Mouse (Mus musculus) heart, adult 2 months (tissue): ENCODE measurements at regions not wholly inside any gene's neighbourhood (a gene's known extent, or its start where the extent isn't known, plus 50 kb on each side); places are given as distances from the start of the nearest gene placed in this dataset.

ENCODE experiments used
- DNase-seq, 2 experiments: peaks; one replicate each; pipeline ENCODE4 v3.0.0; 2021
- H3K27ac ChIP-seq: fragments of 200-600 bp; 2 replicates; pipeline ENCODE4 v1.8.1; 2022
- H3K27me3 ChIP-seq: fragments of 200-500 bp; 2 replicates; pipeline ENCODE4 v1.6.1; 2012; ENCODE audit warnings: mild to moderate bottlenecking, low read length, inconsistent platforms, mixed read lengths; ENCODE audit not compliant: control insufficient read depth, insufficient read depth
- H3K36me3 ChIP-seq: fragments of 200-500 bp; 2 replicates; pipeline ENCODE4 v1.6.1; 2012; ENCODE audit warnings: low read length, inconsistent platforms; ENCODE audit not compliant: control insufficient read depth, insufficient read depth
- H3K4me1 ChIP-seq: fragments of 200-500 bp; 2 replicates; pipeline ENCODE4 v1.6.1; 2011; ENCODE audit warnings: low read length; ENCODE audit not compliant: control insufficient read depth, insufficient read depth
- H3K4me3 ChIP-seq: fragments of 200-600 bp; 2 replicates; pipeline ENCODE4 v1.8.1; 2022
- H3K79me2 ChIP-seq: fragments of 200-500 bp; replicated peaks from 2 replicates; pipeline ENCODE4 v1.6.1; 2012; ENCODE audit warnings: mild to moderate bottlenecking, inconsistent platforms, low read length, moderate library complexity, mixed read lengths; ENCODE audit not compliant: control insufficient read depth, insufficient read depth
- H3K9ac ChIP-seq: fragments of 200-500 bp; 2 replicates; pipeline ENCODE4 v1.6.1; 2012; ENCODE audit warnings: low read depth, mild to moderate bottlenecking, control low read depth, inconsistent platforms, low read length, mixed read lengths
- CTCF ChIP-seq: fragments of 200-600 bp; IDR thresholded peaks from 2 replicates; pipeline ENCODE4 v1.8.1; 2022; ENCODE audit warnings: antibody characterized with exemption, mild to moderate bottlenecking, moderate library complexity
- EP300 ChIP-seq: fragments of 200-500 bp; IDR thresholded peaks from 2 replicates; pipeline ENCODE4 v1.6.1; 2011; ENCODE audit warnings: low read depth, low read length, control low read depth; ENCODE audit not compliant: insufficient read depth
- POLR2A ChIP-seq: fragments of 200-500 bp; IDR thresholded peaks from 2 replicates; pipeline ENCODE4 v1.6.1; 2011; ENCODE audit warnings: mild to moderate bottlenecking, low read depth, low read length, control low read depth; ENCODE audit not compliant: insufficient read depth
- WGBS: fragments of 180-500 bp; shearing (Covaris S2); methylation state at CpG from one replicate; pipeline ENCODE4 v1.1.7; 2018; 5-methylcytosine and 5-hydroxymethylcytosine counted together
- intact Hi-C: fragments of 180-260 bp; cut with DNase I; formaldehyde crosslinking; loops from one replicate; pipeline ENCODE4 v1.15.1; 2025

DNA sequence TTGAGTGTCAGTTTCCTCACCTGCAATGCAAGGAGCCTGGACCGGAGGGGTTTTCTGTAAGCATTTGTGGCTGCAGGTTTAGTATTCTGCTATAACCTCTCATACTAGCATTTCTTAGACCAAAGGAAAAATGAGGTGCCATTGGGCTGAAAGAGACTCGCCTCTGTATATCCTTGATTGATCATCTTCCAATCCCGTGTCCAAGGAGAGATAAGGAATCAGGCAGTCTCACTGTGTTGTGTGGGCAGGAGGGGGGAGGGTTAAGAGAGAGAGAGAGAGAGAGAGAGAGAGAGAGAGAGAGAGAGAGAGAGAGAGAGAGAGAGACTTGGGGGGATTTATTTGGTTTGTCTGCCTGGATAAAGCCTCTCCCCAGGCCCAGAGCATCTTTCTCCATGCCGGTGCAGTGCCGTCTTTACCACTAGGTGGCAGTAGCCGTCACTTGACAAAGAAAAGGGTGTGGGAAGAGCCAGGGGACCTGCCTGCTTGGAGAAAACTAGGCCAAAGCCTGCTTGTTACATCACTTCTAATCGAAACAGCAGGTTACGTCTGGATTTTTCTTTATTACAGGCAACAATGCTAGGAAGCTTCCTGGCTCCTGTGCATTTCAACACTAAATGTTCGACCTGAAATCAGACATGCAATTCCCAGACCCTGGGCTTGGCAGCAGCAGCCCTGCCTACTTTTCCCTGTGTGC, 56.1 kb upstream of the Ces5a start:
- Histone ChIP-seq H3K9ac (no peak overlapping the region), H3K27me3 (no peaks in the 10 kb centered on the region), H3K4me3 (no peak overlapping the region), H3K79me2 (no peaks in the 10 kb centered on the region), H3K36me3 (no peaks in the 10 kb centered on the region), H3K4me1 (no peaks in the 10 kb centered on the region), H3K27ac (no peak overlapping the region)
- peak; percentile 76 to 85 for DNase-seq
- 33% methylated on average over 9 of the region's 9 CpGs for WGBS
- intact Hi-C loops: loop anchor here (5.0 to 10.0 kb wide), 5 partner anchors 71 to 603 kb away; no protein-coding TSS in a partner anchor
- TF ChIP-seq CTCF: peak; percentile 79
- TF ChIP-seq POLR2A: no peak
- TF ChIP-seq EP300: peak; percentile 74; the same call in 1 of the 2 replicates

DNA sequence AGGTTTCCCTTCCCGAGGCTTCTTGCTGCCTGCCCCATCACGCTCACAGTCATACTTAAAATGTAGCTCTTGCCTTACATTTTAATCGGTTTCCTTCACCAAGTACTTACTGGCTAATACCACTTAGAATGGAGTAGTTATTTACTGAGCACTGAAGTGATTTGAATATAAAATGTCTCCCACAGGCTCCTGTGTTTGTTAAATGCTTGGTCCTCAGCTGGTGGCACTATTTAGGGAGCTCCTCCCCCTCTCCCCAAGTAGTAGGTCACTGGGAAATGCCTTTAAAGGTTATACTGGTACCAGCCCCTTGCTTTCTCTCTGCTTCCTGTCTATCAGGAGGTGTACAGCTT, 56.6 kb upstream of the Ces5a start:
- no peak overlapping the region for H3K9ac ChIP-seq
- TF ChIP-seq POLR2A: no peak
- no peak for TF ChIP-seq EP300
- no peak for TF ChIP-seq CTCF
- 32% methylated on average over 3 of the region's 3 CpGs for WGBS

DNA sequence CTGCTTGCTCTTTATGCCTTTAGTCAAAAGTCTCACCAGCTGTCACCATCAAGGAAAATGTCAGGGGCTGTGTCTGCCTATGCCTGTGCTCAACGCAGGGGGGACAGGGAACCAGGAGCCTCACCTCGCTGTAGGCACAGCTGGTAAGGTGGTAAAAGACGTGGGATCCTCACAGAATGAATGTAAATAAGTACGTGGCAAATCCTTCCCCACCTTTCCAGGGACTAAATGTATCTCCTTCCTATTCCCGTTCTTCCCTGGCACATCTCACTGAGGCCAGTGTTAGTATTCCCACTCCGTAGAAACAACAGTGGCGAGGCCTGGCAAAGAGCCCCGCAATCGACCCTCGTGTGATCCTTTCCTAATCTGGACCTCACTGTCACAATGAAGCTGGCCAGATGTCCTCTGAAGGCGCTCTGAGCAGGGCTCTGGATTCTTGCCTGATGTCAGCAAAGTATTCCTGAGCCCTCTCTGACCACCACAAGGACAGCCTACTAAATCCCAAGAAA, 63.0 kb upstream of the Ces5a start:
- Histone ChIP-seq H3K36me3 (no peaks in the 10 kb centered on the region), H3K27me3 (no peaks in the 10 kb centered on the region), H3K79me2 (no peaks in the 10 kb centered on the region), H3K4me3 (no peak overlapping the region), H3K4me1 (peaks cover 2% of the 10 kb centered on the region), H3K27ac (peak overlapping the region; percentile 31; the same call in 1 of the 2 replicates), H3K9ac (no peak overlapping the region)
- no peak for TF ChIP-seq EP300
- TF ChIP-seq CTCF: no peak
- TF ChIP-seq POLR2A: no peak
- peak; percentile 49 to 54 for DNase-seq
- intact Hi-C loops: loop anchor here (10.0 kb wide), 2 partner anchors 246 to 596 kb away; no protein-coding TSS in a partner anchor
- WGBS: 5% methylated on average over 11 of the region's 11 CpGs

More for the DNA sequence above, 56.6 kb upstream of the Ces5a start:
- H3K27me3 ChIP-seq: no peaks in the 10 kb centered on the region
- H3K4me3 ChIP-seq: no peak overlapping the region
- intact Hi-C loops: loop anchor here (5.0 to 10.0 kb wide), 5 partner anchors 70 to 603 kb away; no protein-coding TSS in a partner anchor
- DNase-seq: no peak
- no peak overlapping the region for H3K27ac ChIP-seq
- H3K4me1 ChIP-seq: no peaks in the 10 kb centered on the region
- H3K79me2 ChIP-seq: no peaks in the 10 kb centered on the region
- no peaks in the 10 kb centered on the region for H3K36me3 ChIP-seq

DNA sequence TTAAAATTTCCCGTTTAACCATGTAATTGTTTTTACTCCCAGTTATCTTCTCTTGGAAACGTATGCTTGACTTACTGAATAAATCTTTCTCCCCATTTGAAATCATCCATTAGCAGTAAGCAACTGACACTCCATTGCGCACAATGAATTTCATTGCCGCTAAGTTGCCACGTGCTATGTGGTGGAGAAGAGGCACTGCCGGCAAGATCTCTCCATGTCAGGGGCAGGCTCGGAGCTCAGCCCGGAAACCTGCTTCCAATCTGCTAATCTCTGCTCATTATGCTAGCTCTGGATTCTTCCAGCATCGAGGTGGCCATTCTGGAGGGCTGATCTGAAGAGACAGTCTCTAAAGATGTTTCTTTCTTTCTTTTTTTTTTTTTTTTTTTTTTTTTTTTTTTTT, 63.7 kb upstream of the Ces5a start:
- intact Hi-C loops: loop anchor here (10.0 kb wide), 2 partner anchors 245 to 595 kb away; no protein-coding TSS in a partner anchor
- DNase-seq: peak in 1 of 2 experiments; percentile 27
- peak overlapping the region; percentile 44; the same call in 1 of the 2 replicates for H3K27ac ChIP-seq
- H3K79me2 ChIP-seq: no peaks in the 10 kb centered on the region
- no peak overlapping the region for H3K4me3 ChIP-seq
- no peak overlapping the region for H3K9ac ChIP-seq
- no peaks in the 10 kb centered on the region for H3K27me3 ChIP-seq
- WGBS: 53% methylated on average over 9 of the region's 9 CpGs
- TF ChIP-seq EP300: no peak
- TF ChIP-seq CTCF: no peak
- TF ChIP-seq POLR2A: no peak
- H3K4me1 ChIP-seq: peaks cover 2% of the 10 kb centered on the region
- no peaks in the 10 kb centered on the region for H3K36me3 ChIP-seq

DNA sequence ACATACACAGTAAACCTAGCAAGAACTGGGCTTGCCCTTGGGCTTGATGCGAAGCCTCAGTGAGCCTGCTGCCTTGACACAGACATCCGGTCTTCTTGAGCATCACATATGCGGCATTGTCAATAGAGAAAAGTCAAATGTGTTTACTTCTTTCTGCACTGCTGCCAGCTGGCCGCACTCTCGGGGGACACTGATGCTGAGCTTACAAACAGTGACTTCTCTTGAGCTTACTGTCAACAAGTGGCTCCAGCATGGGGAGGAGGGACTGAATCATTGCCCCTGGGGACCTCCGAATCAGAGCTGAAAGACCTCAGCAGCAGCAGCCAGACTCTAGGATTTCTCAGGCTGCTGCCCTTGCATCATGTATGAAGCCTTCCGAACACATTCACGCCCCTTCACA, 64.1 kb upstream of the Ces5a start:
- WGBS: 58% methylated on average over 8 of the region's 8 CpGs

More for the DNA sequence above, 64.1 kb upstream of the Ces5a start:
- intact Hi-C loops: loop anchor here (10.0 kb wide), 2 partner anchors 245 to 595 kb away; no protein-coding TSS in a partner anchor
- Histone ChIP-seq H3K27me3 (no peaks in the 10 kb centered on the region), H3K4me3 (no peak overlapping the region), H3K4me1 (peaks cover 2% of the 10 kb centered on the region), H3K36me3 (no peaks in the 10 kb centered on the region), H3K79me2 (no peaks in the 10 kb centered on the region), H3K27ac (peak overlapping the region; percentile 44; the same call in 1 of the 2 replicates), H3K9ac (no peak overlapping the region)
- TF ChIP-seq CTCF: no peak
- 0 out of 2 replicates have a peak, but pooled peaks have one; percentile 13 for TF ChIP-seq POLR2A
- TF ChIP-seq EP300: 0 out of 2 replicates have a peak, but pooled peaks have one; percentile 28
- peak; percentile 66 to 76 for DNase-seq
